Mouse (Mus musculus) forebrain, embryonic 10.5 days (tissue): ENCODE measurements around the gene Ank2. TPM values are rescaled to one million over a fixed set of nuclear protein-coding genes. Genes with fewer than 3 reads are reported as not detected.

Source experiments
- DNase-seq: peaks from one replicate; pipeline ENCODE4 v3.0.0-alpha.2; 2017; ENCODE audit warnings: low spot score; ENCODE audit errors: extremely low spot score
- H3K27ac ChIP-seq: fragments of 300-500 bp; sonication (generic); 2 replicates; pipeline ENCODE4 v1.5.1; 2016; ENCODE audit warnings: mild to moderate bottlenecking
- H3K27me3 ChIP-seq: fragments of 300-500 bp; sonication (generic); 2 replicates; pipeline ENCODE4 v1.6.1; 2016; ENCODE audit warnings: mild to moderate bottlenecking; ENCODE audit not compliant: poor library complexity, severe bottlenecking
- H3K36me3 ChIP-seq: fragments of 300-500 bp; sonication (generic); replicated peaks from 2 replicates; pipeline ENCODE4 v1.6.1; 2016; ENCODE audit warnings: mild to moderate bottlenecking, moderate library complexity
- H3K4me1 ChIP-seq: fragments of 300-500 bp; sonication (generic); 2 replicates; pipeline ENCODE4 v1.6.1; 2016
- H3K4me3 ChIP-seq: fragments of 300-500 bp; sonication (generic); 2 replicates; pipeline ENCODE4 v1.5.1; 2016; ENCODE audit warnings: mild to moderate bottlenecking, moderate library complexity
- H3K9me3 ChIP-seq: fragments of 300-500 bp; sonication (generic); 2 replicates; pipeline ENCODE4 v1.6.1; 2016; ENCODE audit warnings: mild to moderate bottlenecking, moderate library complexity
- WGBS: fragments of 180-500 bp; shearing (Covaris S2); methylation state at CpG from one replicate; pipeline ENCODE4 v1.1.7; 2016; 5-methylcytosine and 5-hydroxymethylcytosine counted together
- polyA plus RNA-seq: library from polyadenylated mRNA; unstranded; fragments of >200 nt; fragmentation: Nextera tagmentation; extraction: Ambion mirVana; gene quantifications from 2 replicates; pipeline ENCODE4 v1.2.1, GENCODE M21; 2016

Ank2 gene
- polyA plus RNA-seq, 1 experiment from 2014 or later, result 36.3 TPM

DNA sequence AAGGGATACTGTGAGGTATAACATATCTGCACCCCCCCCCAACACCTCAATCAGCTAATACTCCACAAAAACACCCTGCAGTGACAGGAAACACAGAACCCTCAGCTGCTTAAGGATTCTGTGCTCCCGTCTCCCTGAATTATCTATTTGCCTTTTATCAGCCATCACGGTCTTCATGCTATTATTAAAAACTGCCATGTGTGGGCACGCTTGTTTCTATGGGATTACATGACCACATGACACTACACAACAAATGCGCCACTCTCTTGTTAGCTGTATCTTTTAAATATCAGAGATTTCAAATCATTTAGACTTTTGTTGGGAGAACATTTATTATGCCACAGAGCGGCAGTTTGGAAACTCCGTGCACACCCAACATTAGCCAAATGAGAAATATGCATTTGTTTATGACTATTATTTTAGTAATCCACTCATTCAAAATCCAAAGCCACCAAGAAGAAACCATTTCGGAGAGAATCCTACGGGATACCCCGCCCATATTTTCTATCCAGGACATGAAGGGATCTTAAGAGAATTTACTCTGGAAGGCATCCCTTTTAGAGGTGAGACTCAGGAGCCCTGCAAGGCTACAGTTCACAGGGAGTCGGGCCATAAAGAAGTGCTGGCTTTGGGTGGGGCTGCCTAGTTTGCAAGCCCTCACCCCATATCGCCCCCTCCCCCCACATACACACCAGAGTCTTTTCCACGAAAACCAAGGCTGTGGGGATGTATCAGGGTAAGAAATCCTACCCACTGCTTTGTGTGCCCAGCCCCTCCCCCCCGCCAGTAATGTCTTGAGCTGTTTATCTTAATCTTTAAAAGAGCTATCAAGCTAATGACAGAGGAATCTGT lies 274.6 kb downstream of the Ank2 start:
- Histone ChIP-seq H3K27ac (0 out of 2 replicates have a peak overlapping the region, but pooled peaks have one; percentile 20), H3K4me3 (peak overlapping the region; percentile 53), H3K27me3 (peaks cover 33% of the 10 kb centered on the region), H3K9me3 (no peaks in the 10 kb centered on the region), H3K4me1 (peaks cover 25% of the 10 kb centered on the region), H3K36me3 (no peaks in the 10 kb centered on the region)
- 64% methylated on average over 13 of the region's 13 CpGs for WGBS
- no peak for DNase-seq

DNA sequence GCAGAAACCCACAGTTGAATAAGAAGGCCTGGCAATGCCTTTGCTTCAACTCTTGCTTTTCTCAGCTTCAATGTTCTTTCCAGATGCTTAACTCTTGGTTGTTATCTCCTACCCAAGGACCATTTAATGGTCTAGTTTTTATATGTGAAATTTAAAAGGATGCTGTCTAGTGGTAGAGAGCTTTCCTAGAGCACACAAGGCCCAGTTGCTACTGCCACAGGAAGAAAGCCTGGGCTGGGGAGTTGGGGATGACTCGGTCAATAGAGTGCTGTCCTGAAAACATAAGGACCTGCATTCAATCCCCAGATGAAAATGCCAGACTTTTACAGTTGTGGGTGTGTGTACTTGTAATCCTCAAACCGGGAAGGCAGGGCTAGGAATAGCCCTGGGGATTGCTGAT lies 277.1 kb downstream of the Ank2 start:
- Histone ChIP-seq H3K27me3 (peaks cover 19% of the 10 kb centered on the region), H3K4me1 (peaks cover 25% of the 10 kb centered on the region), H3K36me3 (no peaks in the 10 kb centered on the region), H3K9me3 (no peaks in the 10 kb centered on the region), H3K4me3 (no peak overlapping the region), H3K27ac (no peak overlapping the region)
- 89% methylated on average over 2 of the region's 2 CpGs for WGBS
- DNase-seq, result no peak

DNA sequence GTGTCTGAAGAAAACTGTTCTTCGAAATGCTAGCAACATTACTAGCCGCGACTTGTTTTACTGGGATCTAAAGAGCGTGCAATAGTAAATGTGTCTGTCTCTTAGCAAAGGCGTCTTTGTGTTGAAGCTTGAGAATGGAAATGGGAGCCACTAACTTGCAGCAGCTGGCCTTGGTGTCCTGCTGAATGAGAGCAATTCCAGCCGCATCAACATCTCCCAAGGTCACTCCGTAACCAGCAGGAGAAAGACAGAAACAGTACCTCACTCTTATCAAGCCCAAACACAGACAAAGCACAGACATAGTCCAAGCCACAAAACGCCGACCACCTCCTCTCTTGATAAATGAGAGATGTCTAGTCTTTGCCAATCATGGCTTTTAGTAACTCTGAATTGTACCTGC lies 278.3 kb downstream of the Ank2 start:
- DNase-seq, result no peak
- Histone ChIP-seq H3K27ac (no peak overlapping the region), H3K4me1 (peaks cover 17% of the 10 kb centered on the region), H3K9me3 (no peaks in the 10 kb centered on the region), H3K4me3 (no peak overlapping the region), H3K36me3 (no peaks in the 10 kb centered on the region), H3K27me3 (peaks cover 10% of the 10 kb centered on the region)
- WGBS, result 94% methylated on average over 9 of the region's 9 CpGs

DNA sequence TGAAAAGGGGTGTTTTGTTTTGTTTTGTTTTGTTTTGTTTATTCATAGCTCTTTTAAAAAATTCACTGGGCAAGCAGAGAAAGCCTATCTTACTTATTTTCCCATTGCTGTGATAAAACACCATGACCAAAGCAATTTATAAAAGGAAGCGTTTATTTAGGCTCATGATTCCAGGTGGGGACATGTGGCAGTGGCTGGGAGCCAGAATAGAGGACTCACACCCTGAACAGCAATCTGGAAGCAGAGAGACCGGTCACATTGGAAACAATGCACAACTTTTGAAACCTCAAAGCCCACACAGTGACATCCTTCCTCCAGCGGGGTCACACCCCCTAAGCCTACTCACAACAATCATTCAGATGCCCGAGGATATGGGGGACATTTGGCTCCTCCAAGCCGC lies 285.6 kb downstream of the Ank2 start:
- DNase-seq, result no peak
- peaks cover 10% of the 10 kb centered on the region; the same call in 1 of the 2 replicates for H3K4me1 ChIP-seq
- WGBS, result 73% methylated on average over 5 of the region's 5 CpGs

DNA sequence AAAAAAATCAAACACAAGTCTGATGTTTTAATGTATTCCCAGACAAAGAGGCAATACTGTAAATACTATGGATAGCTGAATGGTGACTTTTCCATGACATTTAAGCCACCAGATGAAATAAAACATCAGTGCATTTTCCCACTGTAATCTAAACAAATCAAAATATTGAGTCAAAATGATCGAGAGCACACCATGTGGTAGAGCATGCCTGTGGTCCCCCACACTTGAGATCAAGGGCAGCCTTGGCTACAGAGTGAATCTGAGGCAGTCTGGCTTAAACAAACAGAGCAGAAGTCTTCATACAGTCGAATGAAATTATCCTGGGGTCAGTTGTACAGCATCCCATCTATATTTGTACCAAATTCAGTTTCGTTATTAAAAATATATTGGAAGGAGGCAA lies 288.0 kb downstream of the Ank2 start:
- DNase-seq, result no peak
- H3K9me3 ChIP-seq, result no peaks in the 10 kb centered on the region
- no peaks in the 10 kb centered on the region for H3K27me3 ChIP-seq
- 92% methylated on average over 3 of the region's 3 CpGs for WGBS
- peaks cover 10% of the 10 kb centered on the region; the same call in 1 of the 2 replicates for H3K4me1 ChIP-seq
- no peak overlapping the region for H3K27ac ChIP-seq
- H3K4me3 ChIP-seq, result no peak overlapping the region
- no peaks in the 10 kb centered on the region for H3K36me3 ChIP-seq

More for the DNA sequence above, 285.6 kb downstream of the Ank2 start:
- H3K9me3 ChIP-seq, result no peaks in the 10 kb centered on the region
- H3K4me3 ChIP-seq, result no peak overlapping the region
- no peak overlapping the region for H3K27ac ChIP-seq
- H3K27me3 ChIP-seq, result no peaks in the 10 kb centered on the region
- H3K36me3 ChIP-seq, result no peaks in the 10 kb centered on the region

DNA sequence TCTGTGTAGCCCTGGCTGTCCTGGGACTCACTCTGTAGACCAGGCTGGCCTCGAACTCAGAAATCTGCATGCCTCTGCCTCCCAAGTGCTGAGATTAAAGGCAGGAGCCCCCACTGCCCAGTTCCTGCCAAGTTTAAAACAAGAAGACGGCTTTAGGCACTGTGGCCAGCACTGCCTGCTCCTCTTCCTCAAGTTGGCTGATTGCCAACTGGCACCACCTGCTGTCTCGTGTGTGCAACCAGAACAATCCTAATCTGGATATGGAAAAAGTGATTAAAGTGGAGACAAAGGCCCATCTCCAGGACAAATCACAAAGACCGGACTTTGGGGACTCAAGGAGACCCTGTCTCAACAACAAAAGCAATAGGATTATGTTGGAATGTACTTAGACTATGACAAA lies 288.6 kb downstream of the Ank2 start:
- no peak overlapping the region for H3K27ac ChIP-seq
- H3K27me3 ChIP-seq, result no peaks in the 10 kb centered on the region
- H3K36me3 ChIP-seq, result no peaks in the 10 kb centered on the region
- peaks cover 10% of the 10 kb centered on the region; the same call in 1 of the 2 replicates for H3K4me1 ChIP-seq
- H3K9me3 ChIP-seq, result no peaks in the 10 kb centered on the region
- DNase-seq, result no peak
- H3K4me3 ChIP-seq, result no peak overlapping the region
- 65% methylated on average over 4 of the region's 4 CpGs for WGBS

DNA sequence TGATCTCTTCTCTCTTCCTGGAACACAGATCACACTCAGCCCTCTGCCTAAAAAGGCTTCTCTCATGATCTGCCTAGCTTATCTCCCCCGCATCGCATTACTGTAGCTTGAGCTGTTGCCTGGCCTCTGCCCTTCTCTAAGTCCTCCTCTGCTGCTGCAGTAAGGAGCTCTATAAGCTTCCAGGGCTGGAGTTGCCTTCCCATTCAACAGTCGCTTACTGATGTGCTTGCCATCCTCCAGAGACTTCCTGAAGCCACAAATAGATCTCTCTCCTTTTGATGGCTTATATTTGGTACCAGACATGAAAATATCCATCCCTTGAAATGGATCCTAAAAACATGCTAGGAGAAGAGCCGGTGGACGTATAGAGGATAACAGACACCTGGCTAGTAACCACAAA lies 290.3 kb downstream of the Ank2 start:
- DNase-seq, result no peak
- 91% methylated on average over 5 of the region's 5 CpGs for WGBS
- H3K27ac ChIP-seq, result no peak overlapping the region
- H3K36me3 ChIP-seq, result no peaks in the 10 kb centered on the region
- H3K9me3 ChIP-seq, result no peaks in the 10 kb centered on the region
- no peaks in the 10 kb centered on the region for H3K27me3 ChIP-seq
- H3K4me1 ChIP-seq, result peaks cover 9% of the 10 kb centered on the region; the same call in 1 of the 2 replicates
- H3K4me3 ChIP-seq, result no peak overlapping the region

DNA sequence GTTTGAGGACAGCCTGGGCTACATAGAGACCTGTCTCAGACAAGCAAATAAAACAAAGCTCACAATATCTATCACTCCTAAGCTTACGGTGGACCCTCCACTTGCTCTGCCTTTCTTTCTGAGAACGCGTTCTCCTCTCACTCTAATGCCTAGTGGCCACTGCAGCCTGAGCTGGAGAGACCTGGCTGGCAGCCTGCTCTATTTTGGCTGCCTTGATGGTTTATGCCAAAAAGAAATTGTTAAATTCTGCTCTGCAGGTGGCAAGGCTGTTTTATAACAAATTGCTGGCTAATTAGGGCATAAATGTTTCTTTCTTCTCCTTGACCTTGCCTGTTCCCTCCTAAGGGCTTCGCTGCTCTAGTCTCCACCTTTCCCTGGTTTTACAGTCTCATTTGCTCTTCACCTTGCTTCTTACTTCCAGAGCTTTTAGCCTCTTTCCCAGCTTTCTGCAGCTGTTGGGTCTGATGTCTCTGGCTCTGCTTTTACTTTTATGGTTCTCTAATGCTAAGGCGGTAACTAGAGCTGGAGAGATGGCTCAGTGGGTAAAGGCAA lies 293.2 kb downstream of the Ank2 start:
- DNase-seq, result no peak
- 97% methylated on average over 5 of the region's 5 CpGs for WGBS
- no peak overlapping the region for H3K27ac ChIP-seq
- no peak overlapping the region for H3K4me3 ChIP-seq
- no peaks in the 10 kb centered on the region for H3K9me3 ChIP-seq
- no peaks in the 10 kb centered on the region for H3K27me3 ChIP-seq
- no peaks in the 10 kb centered on the region for H3K36me3 ChIP-seq
- 0 out of 2 replicates have a peak, but pooled peaks cover 4% of the 10 kb centered on the region for H3K4me1 ChIP-seq

DNA sequence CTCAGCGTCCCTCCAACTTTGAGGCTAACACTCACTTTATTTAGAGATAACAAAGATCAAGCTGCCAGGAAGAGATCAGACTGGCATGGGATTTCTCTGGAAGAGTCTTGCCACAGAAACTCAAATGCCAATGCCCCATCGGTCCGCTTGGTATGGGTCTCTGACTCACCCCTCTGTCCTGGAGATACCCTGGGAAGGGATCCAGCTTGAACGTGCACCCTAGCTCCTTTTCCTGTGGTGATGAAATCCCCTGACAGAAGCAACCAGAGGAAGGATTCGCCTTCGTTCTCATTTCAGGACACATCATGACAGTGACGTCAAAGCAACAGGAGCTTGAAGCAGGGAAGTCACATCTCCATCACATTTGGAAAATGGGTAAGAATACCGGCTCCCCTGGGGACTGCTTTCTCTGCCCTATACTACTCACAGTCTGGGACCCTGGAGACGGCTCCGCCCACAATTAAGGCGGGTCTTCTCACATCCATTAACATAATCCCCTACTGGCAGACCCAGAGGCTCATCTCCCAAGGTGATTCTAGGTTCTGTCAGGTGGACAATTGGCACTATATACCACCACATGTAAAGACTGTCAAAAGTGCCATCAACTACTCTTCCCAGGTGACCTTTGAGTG lies 296.6 kb downstream of the Ank2 start:
- no peaks in the 10 kb centered on the region for H3K36me3 ChIP-seq
- H3K4me1 ChIP-seq, result no peaks in the 10 kb centered on the region
- H3K27me3 ChIP-seq, result no peaks in the 10 kb centered on the region
- no peak for DNase-seq
- H3K4me3 ChIP-seq, result no peak overlapping the region
- H3K27ac ChIP-seq, result no peak overlapping the region
- no peaks in the 10 kb centered on the region for H3K9me3 ChIP-seq
- WGBS, result 38% methylated on average over 11 of the region's 11 CpGs

DNA sequence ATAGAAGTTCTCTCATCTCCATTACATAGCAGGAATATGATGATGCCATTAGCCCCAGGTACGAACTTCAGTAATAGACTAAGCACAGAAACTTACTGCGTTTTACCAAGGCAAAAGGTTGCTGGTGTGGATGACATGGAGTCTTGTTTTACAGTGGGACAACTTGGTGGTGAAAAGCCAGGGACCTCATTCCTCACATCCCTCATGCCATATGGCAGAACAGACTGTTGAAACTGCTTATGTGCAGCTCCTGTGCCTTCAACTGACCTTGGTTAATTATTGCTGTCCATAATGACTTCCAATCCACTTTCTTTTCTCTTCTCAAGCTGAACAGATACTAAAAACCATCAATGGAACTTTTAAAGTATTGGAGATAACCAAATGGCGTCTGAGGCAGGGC lies 298.4 kb downstream of the Ank2 start:
- Histone ChIP-seq H3K27me3 (no peaks in the 10 kb centered on the region), H3K4me1 (no peaks in the 10 kb centered on the region), H3K36me3 (no peaks in the 10 kb centered on the region), H3K9me3 (no peaks in the 10 kb centered on the region), H3K4me3 (no peak overlapping the region), H3K27ac (no peak overlapping the region)
- 89% methylated on average over 3 of the region's 3 CpGs for WGBS
- no peak for DNase-seq

DNA sequence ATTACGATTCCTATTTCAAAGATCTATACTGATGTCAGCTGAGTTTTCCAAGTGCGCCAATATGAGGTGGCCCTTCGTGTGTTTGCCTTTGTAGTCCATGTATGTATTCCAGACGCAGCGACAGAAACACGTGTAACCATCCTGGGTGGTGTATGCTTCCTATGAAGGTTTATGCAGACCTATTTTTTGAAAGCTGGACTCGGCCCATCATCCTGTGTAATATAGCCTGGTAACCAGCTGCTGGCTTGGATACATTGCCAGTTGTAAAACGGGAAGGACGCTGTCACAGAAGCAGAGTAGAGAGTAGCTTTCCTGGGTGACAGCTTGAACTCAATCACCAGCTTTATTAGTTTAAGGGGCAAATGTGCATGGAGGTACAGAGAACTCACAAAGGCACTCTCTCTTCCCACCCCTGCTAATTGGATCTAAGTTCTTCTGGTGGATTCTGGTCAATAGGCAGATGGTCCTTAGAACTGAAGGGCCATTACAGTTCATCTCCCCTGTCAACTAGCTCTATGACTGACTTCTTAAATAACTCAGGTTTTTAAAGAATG lies 300.0 kb downstream of the Ank2 start:
- Histone ChIP-seq H3K9me3 (no peaks in the 10 kb centered on the region), H3K4me1 (no peaks in the 10 kb centered on the region), H3K36me3 (no peaks in the 10 kb centered on the region), H3K27me3 (no peaks in the 10 kb centered on the region), H3K4me3 (no peak overlapping the region), H3K27ac (no peak overlapping the region)
- WGBS, result 94% methylated on average over 9 of the region's 9 CpGs
- DNase-seq, result no peak

DNA sequence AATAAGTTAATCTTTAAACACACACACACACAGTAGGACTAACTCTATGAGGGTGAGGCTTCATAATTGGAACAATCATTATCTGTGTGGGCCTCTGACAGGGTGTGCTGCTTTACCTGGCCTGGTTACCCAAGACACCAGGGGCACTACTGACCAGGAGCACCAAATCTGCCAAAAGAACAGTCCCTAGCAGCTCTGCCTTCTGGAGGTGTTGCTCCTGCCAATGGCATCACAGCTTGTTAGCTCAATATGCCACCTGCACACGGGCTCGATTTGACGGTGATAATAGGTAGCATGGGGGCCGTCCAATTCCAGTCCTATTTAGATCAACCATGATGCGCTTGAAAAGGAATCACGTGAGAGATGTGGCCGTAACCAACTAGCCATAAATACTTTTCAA lies 300.5 kb downstream of the Ank2 start:
- DNase-seq, result no peak
- Histone ChIP-seq H3K4me3 (no peak overlapping the region), H3K27me3 (no peaks in the 10 kb centered on the region), H3K9me3 (no peaks in the 10 kb centered on the region), H3K27ac (no peak overlapping the region), H3K4me1 (no peaks in the 10 kb centered on the region), H3K36me3 (no peaks in the 10 kb centered on the region)
- WGBS, result 94% methylated on average over 7 of the region's 7 CpGs

DNA sequence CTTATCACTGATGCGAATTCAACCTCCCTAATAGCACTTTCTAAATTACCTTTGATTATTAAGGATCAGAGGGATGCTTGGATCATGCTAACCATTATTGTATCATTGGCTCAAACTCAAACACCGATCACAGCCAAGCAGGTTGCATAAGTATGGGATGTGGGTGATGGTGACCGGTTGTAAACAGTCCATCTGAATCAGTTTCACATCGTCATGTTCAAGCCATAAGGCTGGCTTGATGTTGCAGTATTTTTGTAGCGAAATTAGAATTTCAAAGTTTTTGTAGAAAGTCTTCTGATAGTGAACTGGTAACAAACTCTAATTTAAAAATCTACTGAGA lies 310.4 kb downstream of the Ank2 start:
- peaks cover 10% of the 10 kb centered on the region for H3K4me1 ChIP-seq
- no peak for DNase-seq
- no peaks in the 10 kb centered on the region for H3K36me3 ChIP-seq
- H3K27me3 ChIP-seq, result no peaks in the 10 kb centered on the region
- whole genome bisulfite sequencing, result 94% methylated on average over 5 of the region's 5 CpGs
- H3K27ac ChIP-seq, result no peak overlapping the region
- no peak overlapping the region for H3K4me3 ChIP-seq
- H3K9me3 ChIP-seq, result no peaks in the 10 kb centered on the region
